Mouse (Mus musculus): ENCODE results near the gene Gm12569. TPM values are rescaled to one million over a fixed set of nuclear protein-coding genes. Genes with fewer than 3 reads are reported as not detected.

The Gm12569 gene
- polyA plus RNA-seq (2012; rRNA removed): not detected in 2 replicates

- H3K4me3 ChIP-seq (ENCODE audit: insufficient read depth, low read length): no peak within 1 kb of the TSS
- H3K4me1 ChIP-seq (ENCODE audit: control insufficient read depth, insufficient read depth, low read length): no peaks in the 10 kb centered on the region
- no peak for TF ChIP-seq CTCF (IDR thresholded peaks at IDR 0.05; ENCODE audit: extremely low read depth, insufficient read depth, low read length)
- no peak within 1 kb of the TSS for H3K27ac ChIP-seq (ENCODE audit: insufficient read depth, low read length)
Observed at GRCm38 (mm10) chr11:51220308-51220707, at the start of gene Gm12569. Gm12569 (plus strand) TSS chr11:51220473.

- no peak overlapping the region for H3K27ac ChIP-seq (ENCODE audit: insufficient read depth, low read length)
- H3K4me1 ChIP-seq (ENCODE audit: control insufficient read depth, insufficient read depth, low read length): no peaks in the 10 kb centered on the region
- TF ChIP-seq CTCF (IDR thresholded peaks at IDR 0.05; ENCODE audit: extremely low read depth, insufficient read depth, low read length) (no peak), POLR2A (IDR thresholded peaks at IDR 0.05; ENCODE audit: extremely low read depth, insufficient read depth, low read length) (no peak)
- H3K4me3 ChIP-seq (ENCODE audit: insufficient read depth, low read length): no peak overlapping the region
Observed at GRCm38 (mm10) chr11:51202726-51203125, 17.5 kb upstream of the Gm12569 start.

DNA sequence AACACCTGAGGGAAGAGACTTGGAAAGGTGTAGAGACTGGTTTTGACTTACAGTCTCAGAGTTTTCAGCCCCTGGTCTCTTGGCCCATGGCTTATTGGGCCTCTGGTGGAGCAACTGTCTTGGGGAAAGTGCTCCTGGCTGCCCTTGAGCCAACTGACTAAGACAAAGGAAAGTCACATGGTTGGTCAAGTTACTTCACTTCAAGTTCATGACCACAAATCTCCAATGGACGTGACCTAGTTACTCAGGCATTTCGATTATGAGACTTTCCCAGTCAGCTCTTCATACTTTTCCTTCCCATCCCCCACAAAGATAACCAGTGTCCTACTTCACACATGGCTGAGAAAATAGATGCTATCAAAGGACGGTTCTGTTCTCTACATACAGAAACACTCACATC lies 12.5 kb upstream of the Gm12569 start:
- Histone ChIP-seq H3K27ac (ENCODE audit: insufficient read depth, low read length) (no peak overlapping the region), H3K4me3 (ENCODE audit: insufficient read depth, low read length) (no peak overlapping the region), H3K4me1 (ENCODE audit: control insufficient read depth, insufficient read depth, low read length) (no peaks in the 10 kb centered on the region)
- TF ChIP-seq POLR2A (IDR thresholded peaks at IDR 0.05; ENCODE audit: extremely low read depth, insufficient read depth, low read length) (no peak), CTCF (IDR thresholded peaks at IDR 0.05; ENCODE audit: extremely low read depth, insufficient read depth, low read length) (no peak)

- TF ChIP-seq CTCF (IDR thresholded peaks at IDR 0.05; ENCODE audit: extremely low read depth, insufficient read depth, low read length): no peak
- TF ChIP-seq POLR2A (IDR thresholded peaks at IDR 0.05; ENCODE audit: extremely low read depth, insufficient read depth, low read length): no peak
- no peaks in the 10 kb centered on the region for H3K4me1 ChIP-seq (ENCODE audit: control insufficient read depth, insufficient read depth, low read length)
- no peak overlapping the region for H3K4me3 ChIP-seq (ENCODE audit: insufficient read depth, low read length)
- no peak overlapping the region for H3K27ac ChIP-seq (ENCODE audit: insufficient read depth, low read length)
Observed at GRCm38 (mm10) chr11:51211426-51211825, 8.8 kb upstream of the Gm12569 start.

- no peak overlapping the region for H3K4me3 ChIP-seq (ENCODE audit: insufficient read depth, low read length)
- H3K27ac ChIP-seq (ENCODE audit: insufficient read depth, low read length): no peak overlapping the region
- no peaks in the 10 kb centered on the region for H3K4me1 ChIP-seq (ENCODE audit: control insufficient read depth, insufficient read depth, low read length)
- TF ChIP-seq POLR2A (IDR thresholded peaks at IDR 0.05; ENCODE audit: extremely low read depth, insufficient read depth, low read length) (no peak), CTCF (IDR thresholded peaks at IDR 0.05; ENCODE audit: extremely low read depth, insufficient read depth, low read length) (no peak)
Observed at GRCm38 (mm10) chr11:51214021-51214420, 6.3 kb upstream of the Gm12569 start.

DNA sequence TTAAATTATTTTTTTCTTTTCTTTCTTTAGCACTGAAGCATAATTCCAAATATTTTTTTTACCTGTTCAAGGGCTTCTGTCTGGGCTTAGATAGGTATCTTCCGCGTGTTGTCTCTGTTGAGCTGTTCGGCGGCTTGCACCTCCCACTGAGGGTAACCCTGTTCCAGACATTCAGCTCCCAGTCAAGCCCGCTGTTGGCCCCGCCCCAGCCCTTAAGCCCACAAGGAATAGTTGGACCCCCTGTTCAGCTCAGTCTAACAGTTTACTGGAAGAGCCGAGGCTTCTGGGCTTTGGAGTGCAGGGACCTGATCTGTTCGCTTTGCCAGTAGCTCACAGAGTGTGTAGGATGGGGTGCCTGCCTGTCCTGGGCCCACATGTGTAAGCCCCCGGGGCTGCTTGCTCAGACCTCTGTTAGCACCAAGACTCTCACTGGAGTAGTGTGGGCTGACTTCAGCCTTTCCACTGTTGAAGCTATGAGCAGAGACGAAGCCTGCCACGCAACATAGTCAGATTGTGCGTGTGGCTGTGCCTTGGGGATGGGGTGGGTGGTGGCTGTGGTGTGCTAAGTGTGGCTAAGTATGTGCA lies 785 bp upstream of the Gm12569 start:
- H3K27ac ChIP-seq (ENCODE audit: insufficient read depth, low read length): no peak overlapping the region
- H3K4me3 ChIP-seq (ENCODE audit: insufficient read depth, low read length): no peak overlapping the region
- H3K4me1 ChIP-seq (ENCODE audit: control insufficient read depth, insufficient read depth, low read length): no peaks in the 10 kb centered on the region
- no peak for TF ChIP-seq CTCF (IDR thresholded peaks at IDR 0.05; ENCODE audit: extremely low read depth, insufficient read depth, low read length)
- TF ChIP-seq POLR2A (IDR thresholded peaks at IDR 0.05; ENCODE audit: extremely low read depth, insufficient read depth, low read length): no peak

DNA sequence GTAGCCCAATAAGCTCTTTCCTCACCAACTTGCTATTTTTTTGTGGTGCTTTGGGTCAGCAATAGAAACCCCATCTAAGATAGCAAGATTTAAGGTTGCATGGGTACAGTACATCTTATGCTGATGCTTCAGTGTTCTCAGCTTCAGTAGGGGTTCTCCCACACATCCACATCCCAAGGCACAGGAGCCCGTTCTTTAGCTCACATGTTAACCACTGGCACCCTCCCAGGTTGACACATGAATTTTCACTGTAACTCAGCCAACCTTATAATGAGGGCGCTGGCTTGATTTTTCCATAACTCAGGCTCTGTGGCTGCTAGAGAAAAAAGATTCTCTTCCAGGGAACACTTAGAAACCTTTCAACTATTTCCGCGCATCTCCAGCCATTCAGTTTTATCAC lies 6.8 kb downstream of the Gm12569 start:
- TF ChIP-seq CTCF (IDR thresholded peaks at IDR 0.05; ENCODE audit: extremely low read depth, insufficient read depth, low read length) (no peak), POLR2A (IDR thresholded peaks at IDR 0.05; ENCODE audit: extremely low read depth, insufficient read depth, low read length) (no peak)
- no peak overlapping the region for H3K27ac ChIP-seq (ENCODE audit: insufficient read depth, low read length)
- no peak overlapping the region for H3K4me3 ChIP-seq (ENCODE audit: insufficient read depth, low read length)
- no peaks in the 10 kb centered on the region for H3K4me1 ChIP-seq (ENCODE audit: control insufficient read depth, insufficient read depth, low read length)

DNA sequence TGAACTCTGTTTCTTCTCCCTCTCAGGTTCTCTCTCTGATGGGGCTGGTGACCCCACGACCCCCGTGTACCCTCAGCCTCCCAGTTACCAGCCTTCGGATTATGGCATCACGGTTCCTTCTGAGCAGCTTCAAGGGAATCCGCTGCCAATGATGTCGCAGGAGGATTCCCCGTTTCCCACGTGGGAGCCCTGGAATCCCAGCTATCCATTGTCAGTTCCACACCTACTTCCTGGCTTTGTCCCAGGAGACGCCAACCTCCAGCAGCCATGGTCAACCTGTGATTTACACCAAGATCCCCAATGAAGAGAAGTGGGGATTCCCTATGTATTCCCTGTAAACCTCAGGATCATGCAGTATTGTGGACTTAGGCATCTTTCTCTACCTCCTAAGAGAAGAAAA lies 14.4 kb downstream of the Gm12569 start:
- no peaks in the 10 kb centered on the region for H3K4me1 ChIP-seq (ENCODE audit: control insufficient read depth, insufficient read depth, low read length)
- TF ChIP-seq POLR2A (IDR thresholded peaks at IDR 0.05; ENCODE audit: extremely low read depth, insufficient read depth, low read length): no peak
- no peak for TF ChIP-seq CTCF (IDR thresholded peaks at IDR 0.05; ENCODE audit: extremely low read depth, insufficient read depth, low read length)
- no peak overlapping the region for H3K4me3 ChIP-seq (ENCODE audit: insufficient read depth, low read length)
- H3K27ac ChIP-seq (ENCODE audit: insufficient read depth, low read length): no peak overlapping the region

GRCm38 (mm10) chr11:51242897-51243296 lies 22.6 kb downstream of the Gm12569 start:
- TF ChIP-seq CTCF (IDR thresholded peaks at IDR 0.05; ENCODE audit: extremely low read depth, insufficient read depth, low read length) (no peak), POLR2A (IDR thresholded peaks at IDR 0.05; ENCODE audit: extremely low read depth, insufficient read depth, low read length) (no peak)
- Histone ChIP-seq H3K4me1 (ENCODE audit: control insufficient read depth, insufficient read depth, low read length) (no peaks in the 10 kb centered on the region), H3K4me3 (ENCODE audit: insufficient read depth, low read length) (no peak overlapping the region), H3K27ac (ENCODE audit: insufficient read depth, low read length) (no peak overlapping the region)

- no peaks in the 10 kb centered on the region for H3K4me1 ChIP-seq (ENCODE audit: control insufficient read depth, insufficient read depth, low read length)
- TF ChIP-seq POLR2A (IDR thresholded peaks at IDR 0.05; ENCODE audit: extremely low read depth, insufficient read depth, low read length): no peak
- H3K27ac ChIP-seq (ENCODE audit: insufficient read depth, low read length): no peak overlapping the region
- H3K4me3 ChIP-seq (ENCODE audit: insufficient read depth, low read length): no peak overlapping the region
Observed at GRCm38 (mm10) chr11:51257006-51257405, 36.7 kb downstream of the Gm12569 start.
